Mouse (Mus musculus) A20 (cell line): ENCODE measurements at regions not wholly inside any gene's neighbourhood (a gene's known extent, or its start where the extent isn't known, plus 50 kb on each side); places are given as distances from the start of the nearest gene placed in this dataset.

Experiments
- DNase-seq: peaks from one replicate; pipeline ENCODE4 v3.0.0-alpha.2; 2011; ENCODE audit warnings: low read depth, low spot score

DNA sequence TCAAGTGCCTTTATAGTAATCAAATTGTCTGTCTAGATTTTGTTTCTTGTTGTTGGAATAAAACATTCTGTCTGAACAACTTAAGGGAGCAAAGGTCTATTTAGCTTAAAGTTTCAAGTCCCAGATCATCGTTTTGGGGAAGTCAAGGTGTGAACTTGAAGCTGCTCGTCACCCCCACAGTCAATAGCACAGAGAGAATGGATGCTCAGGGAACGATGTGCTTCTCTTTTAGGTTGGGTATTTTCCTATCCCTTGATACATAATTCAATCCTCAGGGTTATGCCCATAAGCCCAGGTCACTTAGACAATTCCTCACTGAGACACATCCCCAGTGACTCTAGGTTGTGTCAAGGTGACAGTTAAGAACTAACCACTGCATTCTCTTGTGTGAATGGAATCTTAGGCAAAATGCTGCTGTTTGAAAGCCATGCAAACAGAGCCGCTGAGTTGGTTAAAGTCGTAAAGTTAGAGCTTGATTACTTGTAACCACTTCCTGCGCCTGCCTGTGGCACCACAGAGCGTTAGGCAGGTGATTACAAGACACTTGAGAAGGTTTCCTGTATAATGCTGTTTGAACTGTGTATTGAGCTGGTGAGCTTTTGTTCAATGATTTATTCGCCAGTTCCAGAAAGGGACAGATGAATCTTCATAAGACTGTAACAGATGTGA, 170.2 kb downstream of the Btg1 start:
- no peak for DNase-seq

DNA sequence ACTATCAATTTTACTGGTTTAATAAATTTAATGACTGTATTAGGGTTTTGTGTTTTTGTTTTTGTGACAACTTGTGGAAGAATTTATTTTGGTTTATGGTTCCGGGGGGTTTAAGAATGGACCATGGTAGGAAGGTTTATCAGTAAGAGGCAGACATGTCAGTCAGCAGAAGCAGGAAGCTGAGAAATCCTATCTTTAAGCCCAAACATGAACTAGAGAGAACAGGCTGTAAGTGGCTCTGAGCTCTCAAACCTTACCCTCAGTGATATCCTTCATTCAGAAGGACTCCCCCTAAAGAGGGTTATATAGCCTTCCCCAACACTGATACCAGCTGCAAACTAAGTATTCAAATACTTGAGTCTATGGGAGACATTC, 170.8 kb downstream of the Btg1 start:
- no peak for DNase-seq

DNA sequence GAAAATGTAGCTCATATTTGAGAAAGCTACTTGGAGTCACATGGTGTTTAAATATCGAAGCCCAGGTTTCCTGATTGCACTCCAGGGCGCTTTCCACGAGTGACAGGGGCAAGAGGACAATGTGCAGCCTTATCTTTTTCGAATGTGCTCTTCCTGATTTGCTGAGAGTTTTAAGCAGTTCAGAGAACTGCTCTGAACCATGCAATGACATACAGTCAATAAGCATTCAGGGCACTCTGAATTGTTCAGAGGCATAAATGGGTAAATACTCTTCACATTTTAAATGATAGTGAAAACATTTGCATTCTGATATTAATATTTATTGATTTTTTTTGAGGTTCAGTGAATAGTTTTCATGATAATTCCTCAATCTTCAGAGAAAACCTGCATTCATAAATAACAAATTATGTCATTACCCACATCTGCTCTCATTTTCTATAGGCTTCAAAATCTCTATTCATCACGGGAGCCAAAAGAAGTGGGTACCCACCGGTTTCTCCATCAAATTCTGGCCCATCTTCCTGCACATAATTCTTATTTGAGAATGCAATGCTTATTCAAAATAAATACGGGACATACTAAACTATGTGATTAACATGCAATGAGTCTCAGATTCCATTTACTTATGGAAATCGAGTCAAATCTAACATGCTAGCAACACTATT, 171.7 kb downstream of the Btg1 start:
- no peak for DNase-seq

DNA sequence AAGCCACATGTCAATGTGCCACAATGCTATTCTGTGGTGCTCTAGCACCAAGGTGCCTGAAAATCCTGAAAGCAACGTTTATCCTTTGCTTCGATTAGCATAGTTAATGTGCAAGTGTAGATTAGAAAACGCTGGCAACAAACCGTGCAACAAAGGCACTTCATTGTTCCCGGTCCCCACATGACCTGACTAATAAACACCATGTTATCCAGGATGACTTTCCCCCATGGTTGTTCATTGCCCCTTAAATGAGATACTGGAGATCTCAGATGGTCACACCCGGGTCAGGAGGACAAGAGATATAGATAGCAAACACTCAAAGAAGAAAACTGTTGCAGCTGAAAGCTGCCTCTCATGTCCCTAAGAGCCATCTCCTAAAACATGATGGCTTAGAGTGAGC, 180.3 kb downstream of the Btg1 start:
- no peak for DNase-seq

DNA sequence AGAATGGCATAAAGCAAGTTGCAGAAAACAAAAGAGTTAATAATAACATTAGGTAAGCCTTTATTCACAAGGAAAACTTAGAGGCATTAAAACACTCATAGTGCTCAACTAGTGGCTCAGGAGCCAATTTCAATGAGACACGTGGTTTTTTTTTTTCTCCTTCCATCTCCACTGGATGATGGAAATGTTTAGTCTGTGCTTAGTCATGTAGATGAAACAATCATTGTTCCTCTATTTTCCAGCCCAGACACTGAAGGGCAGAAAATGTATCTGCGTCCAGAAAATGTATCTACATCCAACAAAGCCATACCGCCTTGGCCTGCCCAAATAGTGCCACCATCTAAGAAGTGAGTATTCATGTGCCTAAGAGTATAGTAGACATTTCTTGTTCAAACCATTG, 184.0 kb downstream of the Btg1 start:
- DNase-seq, result no peak

DNA sequence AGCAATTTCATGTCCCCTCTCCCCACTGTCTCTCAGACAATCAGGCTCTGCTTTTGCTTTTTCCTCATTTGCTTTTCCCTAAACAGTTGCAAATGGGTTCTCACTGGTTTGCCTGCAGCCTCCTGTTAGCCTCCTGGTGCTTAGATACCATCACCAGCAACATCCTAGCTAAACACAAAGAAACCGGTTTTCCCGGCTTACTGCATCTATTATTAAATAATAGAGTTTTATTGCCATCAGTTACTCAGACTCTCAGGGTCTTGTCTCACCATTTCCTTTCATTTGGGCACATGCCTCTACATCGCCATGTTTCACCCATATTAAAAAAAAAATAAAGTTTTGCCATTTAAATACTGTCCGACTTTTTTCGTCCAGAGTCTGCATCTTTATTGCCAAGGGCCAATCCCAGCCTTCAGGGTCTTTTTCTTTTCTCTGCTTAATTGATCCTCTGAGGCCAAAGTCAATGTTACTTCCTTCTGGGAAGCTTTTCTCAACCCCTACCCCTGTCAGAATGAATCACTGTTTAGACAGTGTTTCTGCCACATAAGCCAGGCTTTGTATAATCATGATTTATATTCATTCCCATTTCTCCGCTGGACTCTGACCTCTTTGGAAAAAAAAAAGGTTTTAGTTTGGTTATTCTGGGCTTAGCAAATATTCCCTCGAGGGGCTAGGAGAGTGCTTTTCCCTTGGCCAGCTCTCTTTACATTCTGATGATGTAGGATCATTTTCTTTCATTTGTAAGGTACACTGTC, 187.4 kb downstream of the Btg1 start:
- DNase-seq, result no peak

DNA sequence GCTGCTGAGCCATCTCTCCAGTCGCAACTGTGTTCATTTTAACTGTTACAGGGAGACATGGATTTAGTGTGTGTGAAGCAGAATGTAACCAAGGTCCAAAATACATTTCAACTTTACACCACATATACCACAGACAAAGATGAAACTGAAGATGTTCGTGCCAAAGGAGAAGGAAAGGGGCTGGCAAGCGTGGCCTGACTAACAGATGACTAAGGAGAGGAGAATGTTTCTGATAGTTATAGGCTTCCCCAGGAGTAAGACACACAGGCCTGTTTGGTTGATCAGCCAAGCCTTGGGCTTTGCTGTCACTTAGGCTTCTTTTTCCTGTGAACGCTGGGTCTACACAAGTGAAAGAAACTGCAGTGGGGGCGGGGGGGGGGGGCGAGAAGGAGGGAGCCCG, 189.8 kb downstream of the Btg1 start:
- no peak for DNase-seq

DNA sequence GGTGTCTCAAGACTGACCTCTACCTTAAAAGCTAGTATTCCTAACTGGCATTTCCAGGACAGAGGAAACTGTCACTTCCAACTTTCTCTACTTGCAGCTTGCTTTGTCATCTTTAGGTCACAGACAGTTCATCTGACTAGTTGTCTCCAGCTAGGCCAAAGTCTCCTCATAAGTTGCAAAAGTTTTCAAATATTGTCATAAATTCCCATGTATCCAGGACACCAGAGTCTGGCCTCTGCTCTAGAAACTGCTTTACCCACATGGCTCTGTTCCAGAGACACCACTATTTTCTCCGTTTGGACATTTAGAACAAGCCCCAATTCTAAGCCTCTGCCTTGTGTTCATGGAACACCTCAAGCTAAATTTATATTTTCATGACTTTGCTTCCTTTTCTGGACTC, 205.0 kb downstream of the Btg1 start:
- DNase-seq, result no peak

DNA sequence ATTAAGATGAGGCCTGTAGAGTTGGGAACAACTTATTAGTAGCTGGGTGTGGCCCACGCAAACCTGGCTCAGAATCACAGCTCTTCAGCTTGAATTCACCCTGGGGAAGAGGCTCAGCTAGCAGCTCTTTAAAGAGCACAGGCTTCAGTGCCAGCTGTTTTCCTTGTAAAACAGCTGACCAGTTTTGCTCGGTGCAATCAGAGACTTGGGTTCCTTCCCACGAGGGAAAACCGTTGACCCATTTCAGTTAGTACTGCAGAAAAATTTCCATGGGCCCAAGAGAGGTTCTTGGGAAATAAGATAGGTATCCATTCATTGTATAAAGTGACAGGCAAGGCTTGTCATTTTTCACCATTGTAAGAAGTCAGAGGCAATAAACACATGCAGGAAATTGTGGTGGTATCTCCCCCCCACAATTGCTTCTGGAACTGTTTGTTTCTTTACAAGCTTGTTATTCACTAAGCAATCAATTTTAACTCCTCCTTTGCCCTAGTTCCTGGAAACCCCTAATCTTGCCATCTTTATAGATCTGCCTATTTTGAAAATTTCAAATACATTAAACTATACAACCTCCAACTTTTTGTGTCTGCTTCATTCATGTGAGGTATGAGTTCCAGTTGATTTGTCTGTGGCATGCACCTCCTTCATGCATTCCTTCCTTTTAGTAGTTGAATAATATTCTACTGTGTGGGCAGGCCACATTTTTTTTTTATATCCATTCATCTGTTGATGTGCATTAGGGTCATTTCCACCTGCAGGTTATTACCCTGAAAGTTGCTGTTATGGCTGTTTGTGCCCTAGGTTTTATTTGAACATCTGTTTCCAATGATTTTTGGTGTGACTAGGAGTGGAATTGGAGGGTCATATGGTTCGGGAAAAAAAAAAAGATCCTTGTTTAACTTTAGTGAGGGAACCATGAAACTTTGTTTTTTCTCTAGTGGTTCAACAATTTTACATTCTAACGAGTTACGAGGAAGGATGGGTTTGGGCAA, 205.8 kb downstream of the Btg1 start:
- no peak for DNase-seq

DNA sequence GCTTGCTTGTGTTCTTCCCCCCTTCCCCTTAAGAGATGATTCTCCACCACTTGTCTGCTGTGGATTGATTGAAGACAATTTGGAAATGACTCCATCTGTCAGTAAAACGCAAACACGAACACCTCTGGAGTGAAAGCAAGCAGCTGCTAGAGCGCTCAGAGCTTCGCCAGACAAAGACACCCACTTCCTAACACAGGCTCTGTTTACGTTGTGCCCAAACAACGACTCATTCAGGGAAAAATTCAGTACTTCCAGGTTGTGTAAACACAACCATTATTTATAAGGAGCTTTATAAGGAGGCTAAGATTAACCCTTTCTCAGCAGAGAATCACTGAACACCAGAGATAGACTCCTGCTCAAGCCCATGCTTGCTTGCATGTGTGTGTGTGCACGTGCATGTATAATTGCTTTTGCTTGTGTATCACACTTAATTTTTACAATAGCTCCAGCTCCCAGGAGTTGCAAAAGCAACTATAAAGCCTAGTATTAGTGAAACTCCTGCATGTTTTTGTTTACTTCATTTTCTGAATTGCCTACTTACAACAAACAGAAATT, 209.5 kb downstream of the Btg1 start:
- no peak for DNase-seq

DNA sequence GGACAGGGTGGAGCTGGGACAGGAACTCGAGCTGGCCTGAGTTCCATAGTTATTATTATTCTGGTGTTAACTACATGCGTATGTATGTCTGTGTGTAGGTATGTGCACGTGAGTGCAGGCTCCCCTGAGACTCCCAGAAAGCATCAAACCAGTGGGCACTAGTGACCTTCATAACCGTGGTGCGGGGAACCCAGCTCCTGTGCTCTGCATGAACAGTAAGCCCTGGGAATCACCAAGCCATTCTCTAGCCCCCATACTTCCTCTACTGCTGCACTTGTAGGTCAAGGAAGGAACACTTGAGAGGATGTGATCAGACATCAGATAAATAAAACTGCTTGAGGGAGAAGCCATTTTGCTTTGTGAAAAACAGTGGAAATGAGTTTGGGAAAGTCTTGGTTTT, 211.2 kb downstream of the Btg1 start:
- DNase-seq, result no peak

DNA sequence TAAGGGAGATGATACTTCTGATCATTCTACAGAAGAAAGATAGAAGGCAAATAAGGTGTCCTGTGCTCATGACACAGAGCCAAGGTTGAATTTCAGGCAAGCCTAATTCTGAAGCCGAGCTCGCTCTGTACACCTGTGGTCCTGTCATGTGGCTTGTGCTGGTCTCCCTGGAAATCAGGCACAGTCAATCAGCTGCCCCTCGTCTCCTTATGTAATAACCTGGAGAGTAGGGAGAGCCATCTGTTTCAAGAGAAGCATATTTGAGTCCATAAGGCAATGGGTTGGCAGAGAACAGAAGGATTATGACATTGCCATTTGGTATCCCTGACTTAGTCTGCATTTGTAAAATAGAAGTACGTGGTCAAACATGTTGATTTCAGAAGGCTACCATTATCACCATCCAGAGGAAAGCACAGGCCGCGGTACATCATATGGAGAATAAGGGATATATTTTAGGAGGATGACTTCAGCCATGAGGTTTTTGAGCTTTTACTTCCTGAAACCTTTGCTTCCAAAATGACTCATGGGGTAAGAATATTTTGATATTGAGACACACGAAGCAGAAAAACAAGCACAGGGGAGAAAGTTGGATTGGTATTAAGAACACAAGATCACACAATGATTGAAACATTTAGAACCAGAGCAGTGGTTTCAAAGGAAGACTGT, 211.9 kb downstream of the Btg1 start:
- no peak for DNase-seq

DNA sequence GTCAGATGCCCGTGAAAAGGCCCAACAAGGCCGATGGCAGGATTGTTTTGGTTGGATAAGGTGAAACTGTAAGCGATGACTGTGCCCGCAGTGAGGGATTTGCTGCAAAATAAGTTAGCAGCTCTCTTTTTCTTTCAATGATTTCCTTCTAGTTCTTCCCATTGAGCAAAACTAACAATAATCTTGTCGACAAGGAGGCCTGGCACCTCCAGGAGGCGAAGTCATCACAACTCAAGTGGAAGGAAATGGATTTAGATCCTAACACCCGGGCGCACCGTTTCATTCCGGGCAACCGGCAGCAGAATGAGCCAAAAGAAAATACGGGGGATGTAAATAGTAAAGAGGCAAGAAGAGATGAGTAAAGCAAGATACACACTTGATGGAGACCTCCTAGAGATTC, 214.3 kb downstream of the Btg1 start:
- DNase-seq, result no peak

DNA sequence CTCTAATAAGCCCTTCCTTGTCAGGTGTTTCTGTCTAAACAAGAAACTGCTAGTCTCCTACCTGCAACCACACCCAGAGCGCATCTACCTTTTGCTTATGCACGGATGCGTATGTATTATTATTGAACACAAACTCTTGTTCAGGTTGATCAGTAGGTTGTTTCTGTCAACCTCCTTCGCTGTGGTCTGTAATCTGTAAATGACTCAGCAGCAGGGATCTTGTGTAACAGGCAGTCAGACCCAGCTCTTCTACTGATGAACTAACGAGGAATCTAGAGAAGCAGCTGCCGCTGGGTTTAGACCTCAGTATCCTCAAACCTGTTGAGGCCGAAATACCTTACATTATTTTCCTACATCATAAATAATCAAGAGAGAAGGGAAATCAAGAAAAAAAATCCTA, 220.4 kb downstream of the Btg1 start:
- no peak for DNase-seq

DNA sequence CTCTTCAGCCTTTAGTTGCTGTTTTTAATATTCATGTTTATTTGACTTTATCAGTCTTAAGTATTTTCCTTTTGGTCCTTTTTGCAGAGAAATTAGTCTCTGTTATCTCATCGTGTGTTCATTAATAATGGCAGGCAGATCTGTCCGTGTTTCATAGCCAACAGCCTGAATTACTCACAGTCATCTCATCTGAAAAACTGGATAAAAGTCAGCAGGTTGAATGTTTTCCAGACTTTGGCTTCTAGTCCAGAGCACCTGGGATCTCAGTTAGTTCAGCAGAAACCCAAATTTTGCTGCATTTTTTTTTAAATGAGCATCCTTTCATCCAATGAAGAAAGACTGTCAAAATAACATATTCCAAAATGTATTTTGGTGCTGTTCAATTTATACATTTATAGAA, 224.3 kb downstream of the Btg1 start:
- DNase-seq, result no peak

DNA sequence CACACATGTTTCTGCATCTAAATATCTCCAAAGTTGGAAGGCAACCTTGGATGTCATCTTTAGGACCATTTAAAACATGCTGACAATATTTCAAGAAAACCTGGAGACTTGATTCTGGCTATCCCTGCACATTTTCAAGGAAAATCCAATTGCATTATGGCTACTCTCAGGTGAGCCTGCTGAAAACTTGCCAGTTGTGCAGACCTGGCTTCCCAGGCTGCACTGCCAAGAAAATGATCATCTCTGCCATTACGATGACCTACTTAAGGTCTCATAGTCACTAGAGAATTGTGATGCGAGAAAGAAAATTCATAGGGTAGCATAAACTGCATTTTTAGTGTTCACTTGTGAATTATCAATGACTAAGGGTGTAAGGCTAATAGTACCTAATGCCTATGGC, 225.2 kb downstream of the Btg1 start:
- DNase-seq, result no peak

DNA sequence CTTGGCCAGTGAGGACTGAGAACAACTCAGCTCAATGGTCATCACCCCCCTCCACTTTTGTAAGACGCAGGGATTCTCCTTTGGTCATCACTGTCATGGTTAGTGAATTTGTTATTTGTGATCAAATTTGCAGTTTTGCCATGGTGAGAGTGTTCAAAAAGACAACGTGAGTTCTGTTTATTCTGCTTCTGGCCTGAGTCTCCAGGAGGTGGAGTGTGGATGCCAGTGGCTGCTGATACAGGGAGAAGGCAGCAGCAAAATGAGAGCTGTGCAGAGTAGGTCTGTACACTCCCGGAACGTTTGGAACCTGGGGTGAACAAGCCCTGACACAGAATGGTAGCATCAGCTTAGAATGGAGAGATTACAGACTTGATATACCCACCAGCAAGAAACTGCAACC, 229.1 kb downstream of the Btg1 start:
- no peak for DNase-seq

DNA sequence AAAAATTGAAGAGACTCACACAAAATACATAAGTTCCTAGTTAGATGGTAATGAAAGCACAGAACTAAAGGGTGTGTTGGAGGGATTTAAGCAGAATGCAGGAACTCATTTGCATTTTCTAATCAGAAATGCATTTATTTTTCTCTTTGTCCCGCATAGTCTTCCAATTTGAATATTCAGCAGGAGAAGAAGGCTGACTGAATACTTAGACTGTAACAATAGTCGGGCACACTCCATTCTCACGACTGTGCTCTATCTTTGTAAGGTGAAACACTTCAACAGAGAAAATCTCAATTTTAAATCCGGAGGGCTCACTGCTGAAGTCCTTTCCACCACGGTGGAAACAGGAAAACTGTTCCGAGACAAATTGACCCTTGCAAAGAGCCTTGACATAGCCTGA, 230.2 kb downstream of the Btg1 start:
- DNase-seq, result no peak

DNA sequence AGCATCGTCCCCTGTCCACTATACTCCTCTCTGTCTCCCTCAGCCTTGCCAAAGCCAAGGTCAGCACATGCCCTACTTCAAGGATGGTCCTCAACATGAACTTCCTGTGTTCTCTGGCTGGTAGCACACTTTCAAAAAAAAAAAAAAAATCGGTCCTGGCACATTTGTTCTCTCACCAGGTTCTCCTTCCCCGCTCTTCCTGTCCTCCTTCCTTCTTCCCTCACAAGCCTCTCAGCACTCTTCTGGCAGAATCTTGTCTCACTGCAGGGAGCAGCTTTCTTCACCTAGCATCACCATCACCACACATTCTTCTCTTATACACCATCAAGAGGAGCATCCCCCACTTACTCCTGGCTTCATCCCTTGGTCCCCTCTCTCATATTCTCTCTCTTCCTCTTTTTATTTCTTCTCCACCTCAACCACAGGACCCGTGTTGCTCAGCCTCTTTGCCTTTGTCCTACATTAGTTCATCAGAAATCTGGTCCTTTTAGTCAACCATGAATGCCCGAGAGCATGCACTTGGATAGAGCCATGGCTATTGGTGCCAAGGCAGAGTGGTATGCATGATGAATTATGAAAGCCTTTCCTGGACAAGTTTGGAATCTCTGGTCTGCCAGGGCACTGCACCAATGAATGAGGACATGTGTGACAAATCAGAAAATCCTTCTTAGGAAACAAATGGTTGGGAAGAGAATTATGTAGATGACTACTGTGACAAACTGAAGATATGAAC, 230.8 kb downstream of the Btg1 start:
- no peak for DNase-seq

DNA sequence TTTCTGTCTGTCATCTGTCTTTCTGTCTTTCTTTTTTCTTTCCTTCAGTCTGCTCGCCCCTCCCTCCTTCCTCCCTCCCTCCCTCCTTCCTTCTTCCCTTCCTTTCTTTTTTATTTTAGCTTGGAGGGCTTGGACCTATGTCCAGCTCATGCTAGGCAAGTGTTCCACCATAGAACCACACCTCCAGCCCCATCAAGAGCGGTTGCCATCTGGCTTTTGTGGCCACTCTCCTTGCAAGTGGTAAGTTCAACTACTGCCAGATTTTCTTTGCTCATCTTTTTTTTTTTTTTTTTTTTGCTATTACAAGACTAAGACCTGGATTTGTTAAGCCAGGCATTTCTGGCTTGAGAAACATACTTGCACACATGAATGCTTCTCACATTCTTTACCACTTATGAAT, 231.7 kb downstream of the Btg1 start:
- DNase-seq, result no peak
